Mouse (Mus musculus) liver, embryonic 14.5 days (tissue): ENCODE results near the gene Nt5dc3.

ENCODE experiments used
- CTCF ChIP-seq: IDR thresholded peaks from 2 replicates; pipeline ENCODE4 v1.5.1; 2016; ENCODE audit warnings: antibody characterized with exemption, low read depth, control low read depth
- EP300 ChIP-seq: IDR thresholded peaks from 2 replicates; pipeline ENCODE4 v1.6.1; 2016; ENCODE audit warnings: antibody characterized with exemption, low read depth

- TF ChIP-seq CTCF: no peak
- no peak for TF ChIP-seq EP300
These were observed 9.6 kb upstream of the Nt5dc3 start for GRCm38 (mm10) chr10:86769216-86769615.
